Mouse (Mus musculus): Measurements from ENCODE around the gene Qdpr.

- TF ChIP-seq POLR2A (IDR thresholded peaks at IDR 0.05; ENCODE audit: low read depth, low read length), result no peak
- no peak for TF ChIP-seq CTCF (conservative IDR thresholded peaks at IDR 0.05; ENCODE audit: insufficient read depth, insufficient read length, low read depth, low read length)
These were observed 8.9 kb downstream of the Qdpr start for GRCm38 (mm10) chr5:45441124-45441523.
